Mouse (Mus musculus): ENCODE data around the gene Neil1. TPM values are rescaled to one million over a fixed set of nuclear protein-coding genes. Genes with fewer than 3 reads are reported as not detected.

The Neil1 gene
- polyA plus RNA-seq, 1 experiment from 2014 or later: 5.8 TPM

- H3K9ac ChIP-seq (replicated peaks; ENCODE audit: low read length): no peak overlapping the region; the same call in 1 of the 2 replicates
- H3K4me2 ChIP-seq (ENCODE audit: low read depth, low read length): no peak overlapping the region
- WGBS: 85% methylated on average over 17 of the region's 17 CpGs
Observed at GRCm38 (mm10) chr9:57146451-57147066, 1.5 kb downstream of the Neil1 start.

DNA sequence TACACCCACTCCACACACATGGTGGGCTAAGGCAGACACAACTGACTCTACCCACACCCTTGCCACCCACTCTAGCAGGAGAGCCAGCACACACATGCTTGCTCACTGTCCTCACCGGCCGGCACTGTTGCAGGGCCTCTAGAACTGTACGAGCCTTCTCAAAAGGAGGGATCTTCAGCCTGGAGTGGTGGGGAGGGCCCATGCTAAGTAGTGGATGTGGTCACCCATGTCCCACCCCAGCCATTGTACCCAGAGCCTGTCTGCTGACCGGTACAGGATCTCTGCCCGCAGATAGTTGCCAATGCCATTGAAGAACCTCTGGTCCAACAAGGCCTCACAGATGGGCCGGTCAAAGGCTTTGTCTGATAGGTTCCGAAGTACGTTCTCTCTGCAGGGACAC lies 3.3 kb downstream of the Neil1 start:
- Histone ChIP-seq H3K9me3 (replicated peaks; ENCODE audit: control insufficient read depth, low read length) (no peaks in the 10 kb centered on the region), H3K27ac (replicated peaks; ENCODE audit: low read depth, low read length) (no peak overlapping the region), H3K9ac (replicated peaks; ENCODE audit: low read length) (no peak overlapping the region), H3K4me1 (ENCODE audit: control insufficient read depth, insufficient read depth, low read length) (no peaks in the 10 kb centered on the region), H3K4me3 (ENCODE audit: low read depth, low read length) (no peak overlapping the region), H3K36me3 (replicated peaks; ENCODE audit: control insufficient read depth, insufficient read depth, low read depth, low read length) (peaks cover 3% of the 10 kb centered on the region), H3K4me2 (ENCODE audit: low read depth, low read length) (no peak overlapping the region), H3K27me3 (ENCODE audit: control insufficient read depth, insufficient read depth, low read length) (no peaks in the 10 kb centered on the region)
- DNase-seq (ENCODE audit: low spot score) (no peak), ATAC-seq (replicated peaks; ENCODE audit: insufficient number of reproducible peaks, low FRiP score, low TSS enrichment, low read depth) (no peak)
- 93% methylated on average over 8 of the region's 8 CpGs for WGBS

More at GRCm38 (mm10) chr9:57146451-57147066, 1.5 kb downstream of the Neil1 start:
- no peaks in the 10 kb centered on the region for H3K4me1 ChIP-seq (ENCODE audit: control insufficient read depth, insufficient read depth, low read length)
- no peak for ATAC-seq (replicated peaks; ENCODE audit: insufficient number of reproducible peaks, low FRiP score, low TSS enrichment, low read depth)
- peaks cover 3% of the 10 kb centered on the region for H3K36me3 ChIP-seq (replicated peaks; ENCODE audit: control insufficient read depth, insufficient read depth, low read depth, low read length)
- H3K4me3 ChIP-seq (ENCODE audit: low read depth, low read length): no peak overlapping the region
- no peak for DNase-seq (ENCODE audit: low spot score)
- H3K9me3 ChIP-seq (replicated peaks; ENCODE audit: control insufficient read depth, low read length): no peaks in the 10 kb centered on the region
- H3K27ac ChIP-seq (replicated peaks; ENCODE audit: low read depth, low read length): no peak overlapping the region
- H3K27me3 ChIP-seq (ENCODE audit: control insufficient read depth, insufficient read depth, low read length): no peaks in the 10 kb centered on the region

GRCm38 (mm10) chr9:57143212-57143611 lies 4.9 kb downstream of the Neil1 start:
- no peaks in the 10 kb centered on the region for H3K9me3 ChIP-seq (replicated peaks; ENCODE audit: control insufficient read depth, low read length)
- no peak overlapping the region for H3K9ac ChIP-seq (replicated peaks; ENCODE audit: low read length)
- H3K27ac ChIP-seq (replicated peaks; ENCODE audit: low read depth, low read length): no peak overlapping the region
- DNase-seq (ENCODE audit: low spot score) (no peak), ATAC-seq (replicated peaks; ENCODE audit: insufficient number of reproducible peaks, low FRiP score, low TSS enrichment, low read depth) (no peak)
- no peaks in the 10 kb centered on the region for H3K27me3 ChIP-seq (ENCODE audit: control insufficient read depth, insufficient read depth, low read length)
- H3K4me2 ChIP-seq (ENCODE audit: low read depth, low read length): no peak overlapping the region
- H3K4me3 ChIP-seq (ENCODE audit: low read depth, low read length): no peak overlapping the region
- WGBS: 85% methylated on average over 11 of the region's 11 CpGs
- no peaks in the 10 kb centered on the region for H3K4me1 ChIP-seq (ENCODE audit: control insufficient read depth, insufficient read depth, low read length)
- H3K36me3 ChIP-seq (replicated peaks; ENCODE audit: control insufficient read depth, insufficient read depth, low read depth, low read length): peaks cover 3% of the 10 kb centered on the region

GRCm38 (mm10) chr9:57141417-57142353 lies 6.4 kb downstream of the Neil1 start:
- ATAC-seq (replicated peaks; ENCODE audit: insufficient number of reproducible peaks, low FRiP score, low TSS enrichment, low read depth) (no peak), DNase-seq (ENCODE audit: low spot score) (no peak)
- no peaks in the 10 kb centered on the region for H3K9me3 ChIP-seq (replicated peaks; ENCODE audit: control insufficient read depth, low read length)
- no peak overlapping the region for H3K27ac ChIP-seq (replicated peaks; ENCODE audit: low read depth, low read length)
- H3K4me3 ChIP-seq (ENCODE audit: low read depth, low read length): no peak overlapping the region
- no peaks in the 10 kb centered on the region for H3K4me1 ChIP-seq (ENCODE audit: control insufficient read depth, insufficient read depth, low read length)
- no peak overlapping the region for H3K4me2 ChIP-seq (ENCODE audit: low read depth, low read length)
- peaks cover 5% of the 10 kb centered on the region for H3K36me3 ChIP-seq (replicated peaks; ENCODE audit: control insufficient read depth, insufficient read depth, low read depth, low read length)
- no peaks in the 10 kb centered on the region for H3K27me3 ChIP-seq (ENCODE audit: control insufficient read depth, insufficient read depth, low read length)
- WGBS: 85% methylated on average over 17 of the region's 17 CpGs
- no peak overlapping the region for H3K9ac ChIP-seq (replicated peaks; ENCODE audit: low read length)

DNA sequence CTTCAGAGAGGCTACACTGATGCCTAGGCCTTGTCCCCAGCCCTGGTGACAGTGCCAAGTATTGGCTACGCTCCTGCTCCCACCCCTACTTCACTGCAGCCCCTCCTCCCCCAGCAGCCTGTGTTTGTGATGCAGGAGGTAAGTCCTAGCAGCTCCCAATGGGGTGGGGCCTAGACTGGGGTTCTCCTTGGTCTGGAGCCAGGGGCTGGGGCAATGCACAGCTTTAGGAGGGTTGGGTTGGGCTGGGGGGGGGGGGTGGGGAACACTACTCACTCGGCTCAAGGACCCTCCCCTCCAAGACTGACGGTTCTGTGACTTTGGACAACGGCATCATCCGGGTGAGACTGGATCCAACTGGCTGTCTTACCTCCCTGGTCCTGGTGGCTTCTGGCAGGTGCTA lies 8.5 kb downstream of the Neil1 start:
- H3K27ac ChIP-seq (replicated peaks; ENCODE audit: low read depth, low read length): no peak overlapping the region
- H3K27me3 ChIP-seq (ENCODE audit: control insufficient read depth, insufficient read depth, low read length): no peaks in the 10 kb centered on the region
- no peak overlapping the region for H3K4me3 ChIP-seq (ENCODE audit: low read depth, low read length)
- H3K36me3 ChIP-seq (replicated peaks; ENCODE audit: control insufficient read depth, insufficient read depth, low read depth, low read length): peaks cover 5% of the 10 kb centered on the region
- ATAC-seq (replicated peaks; ENCODE audit: insufficient number of reproducible peaks, low FRiP score, low TSS enrichment, low read depth): no peak
- DNase-seq (ENCODE audit: low spot score): no peak
- H3K9ac ChIP-seq (replicated peaks; ENCODE audit: low read length): no peak overlapping the region
- 93% methylated on average over 5 of the region's 5 CpGs for WGBS
- H3K9me3 ChIP-seq (replicated peaks; ENCODE audit: control insufficient read depth, low read length): no peaks in the 10 kb centered on the region
- no peaks in the 10 kb centered on the region for H3K4me1 ChIP-seq (ENCODE audit: control insufficient read depth, insufficient read depth, low read length)
- H3K4me2 ChIP-seq (ENCODE audit: low read depth, low read length): no peak overlapping the region

DNA sequence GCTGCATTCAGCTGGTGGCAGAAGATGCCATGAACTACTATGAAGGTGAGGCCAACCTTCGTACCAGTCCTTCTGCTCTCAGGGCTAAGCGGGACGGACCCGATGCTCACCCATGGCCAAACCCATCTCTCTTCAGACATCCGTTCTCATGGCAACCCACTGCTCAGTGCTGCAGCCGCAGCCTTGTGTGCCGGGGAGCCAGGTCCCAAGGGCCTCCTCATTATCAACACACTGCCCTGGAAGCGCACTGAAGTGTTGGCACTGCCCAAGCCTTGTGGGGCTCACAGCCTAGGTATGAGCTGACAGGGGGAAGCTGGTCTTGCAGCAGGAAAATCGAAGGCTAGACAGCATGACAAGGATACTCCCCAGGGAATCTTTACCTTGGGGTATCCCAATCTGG lies 9.0 kb downstream of the Neil1 start:
- H3K4me1 ChIP-seq (ENCODE audit: control insufficient read depth, insufficient read depth, low read length): no peaks in the 10 kb centered on the region
- no peak overlapping the region for H3K9ac ChIP-seq (replicated peaks; ENCODE audit: low read length)
- 92% methylated on average over 9 of the region's 9 CpGs for WGBS
- DNase-seq (ENCODE audit: low spot score): no peak
- peaks cover 5% of the 10 kb centered on the region for H3K36me3 ChIP-seq (replicated peaks; ENCODE audit: control insufficient read depth, insufficient read depth, low read depth, low read length)
- no peak for ATAC-seq (replicated peaks; ENCODE audit: insufficient number of reproducible peaks, low FRiP score, low TSS enrichment, low read depth)
- no peaks in the 10 kb centered on the region for H3K9me3 ChIP-seq (replicated peaks; ENCODE audit: control insufficient read depth, low read length)
- no peaks in the 10 kb centered on the region for H3K27me3 ChIP-seq (ENCODE audit: control insufficient read depth, insufficient read depth, low read length)
- no peak overlapping the region for H3K4me3 ChIP-seq (ENCODE audit: low read depth, low read length)
- no peak overlapping the region for H3K27ac ChIP-seq (replicated peaks; ENCODE audit: low read depth, low read length)
- no peak overlapping the region for H3K4me2 ChIP-seq (ENCODE audit: low read depth, low read length)

GRCm38 (mm10) chr9:57138507-57138906 lies 9.6 kb downstream of the Neil1 start:
- Histone ChIP-seq H3K27me3 (ENCODE audit: control insufficient read depth, insufficient read depth, low read length) (no peaks in the 10 kb centered on the region), H3K36me3 (replicated peaks; ENCODE audit: control insufficient read depth, insufficient read depth, low read depth, low read length) (peaks cover 5% of the 10 kb centered on the region)
- 83% methylated on average over 6 of the region's 6 CpGs for WGBS

DNA sequence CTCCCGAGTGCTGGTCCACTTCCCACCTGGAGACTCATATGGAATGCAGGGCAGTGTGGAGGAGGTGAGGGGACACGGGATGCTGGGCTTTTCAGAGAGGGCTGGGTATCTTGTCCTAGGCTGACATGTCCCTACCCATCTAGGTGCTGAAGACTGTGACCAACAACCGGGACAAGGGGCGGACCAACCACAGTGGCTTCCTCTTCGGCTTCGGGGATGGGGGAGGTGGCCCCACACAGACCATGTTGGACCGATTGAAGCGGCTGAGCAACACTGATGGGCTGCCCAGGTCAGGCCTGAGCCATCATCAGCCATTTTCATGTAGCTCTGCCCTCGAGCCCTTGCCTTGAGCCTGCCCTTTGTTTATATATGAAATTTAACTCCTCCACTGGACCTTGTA lies 10.3 kb downstream of the Neil1 start:
- Histone ChIP-seq H3K9ac (replicated peaks; ENCODE audit: low read length) (no peak overlapping the region), H3K4me3 (ENCODE audit: low read depth, low read length) (no peak overlapping the region), H3K4me1 (ENCODE audit: control insufficient read depth, insufficient read depth, low read length) (no peaks in the 10 kb centered on the region), H3K36me3 (replicated peaks; ENCODE audit: control insufficient read depth, insufficient read depth, low read depth, low read length) (peaks cover 5% of the 10 kb centered on the region), H3K27me3 (ENCODE audit: control insufficient read depth, insufficient read depth, low read length) (no peaks in the 10 kb centered on the region), H3K27ac (replicated peaks; ENCODE audit: low read depth, low read length) (no peak overlapping the region), H3K4me2 (ENCODE audit: low read depth, low read length) (no peak overlapping the region), H3K9me3 (replicated peaks; ENCODE audit: control insufficient read depth, low read length) (no peaks in the 10 kb centered on the region)
- WGBS: 82% methylated on average over 9 of the region's 9 CpGs
- ATAC-seq (replicated peaks; ENCODE audit: insufficient number of reproducible peaks, low FRiP score, low TSS enrichment, low read depth) (no peak), DNase-seq (ENCODE audit: low spot score) (no peak)

More at GRCm38 (mm10) chr9:57138507-57138906, 9.6 kb downstream of the Neil1 start:
- Histone ChIP-seq H3K4me2 (ENCODE audit: low read depth, low read length) (no peak overlapping the region), H3K4me1 (ENCODE audit: control insufficient read depth, insufficient read depth, low read length) (no peaks in the 10 kb centered on the region), H3K4me3 (ENCODE audit: low read depth, low read length) (no peak overlapping the region), H3K9me3 (replicated peaks; ENCODE audit: control insufficient read depth, low read length) (no peaks in the 10 kb centered on the region), H3K9ac (replicated peaks; ENCODE audit: low read length) (no peak overlapping the region), H3K27ac (replicated peaks; ENCODE audit: low read depth, low read length) (no peak overlapping the region)
- ATAC-seq (replicated peaks; ENCODE audit: insufficient number of reproducible peaks, low FRiP score, low TSS enrichment, low read depth): no peak
- no peak for DNase-seq (ENCODE audit: low spot score)
